Mouse (Mus musculus): ENCODE measurements around the gene Efhd1.

- TF ChIP-seq MAX (IDR thresholded peaks at IDR 0.05; ENCODE audit: low read length), result no peak
- TF ChIP-seq RCOR1 (IDR thresholded peaks at IDR 0.05; ENCODE audit: low read depth, low read length), result no peak
- no peak for TF ChIP-seq E2F4 (IDR thresholded peaks at IDR 0.05; ENCODE audit: borderline replicate concordance, low read depth, low read length)
- no peak for TF ChIP-seq TCF12 (IDR thresholded peaks at IDR 0.05; ENCODE audit: low read depth, low read length)
- no peak for TF ChIP-seq CTCF (IDR thresholded peaks at IDR 0.05 in 2 of 3, conservative IDR thresholded peaks at IDR 0.05 in 1 of 3; ENCODE audit: control insufficient read depth in 1 of 3, insufficient read depth in 1 of 3, low read depth in 2 of 3, low read length in 3 of 3, poor library complexity in 1 of 3, severe bottlenecking in 1 of 3)
- TF ChIP-seq POLR2A (IDR thresholded peaks at IDR 0.05; ENCODE audit: control insufficient read depth in 1 of 2, insufficient read depth in 1 of 2, low read depth in 1 of 2, low read length in 2 of 2, poor library complexity in 1 of 2), result no peak
Observed at GRCm38 (mm10) chr1:87245430-87245829, 18.7 kb upstream of the Efhd1 start.
